Mouse (Mus musculus): ENCODE data around the gene 4933405L10Rik.

4933405L10Rik gene

GRCm38 (mm10) chr8:105700966-105701824 is 6.3 kb upstream of the 4933405L10Rik start, which contains the start of the genes Acd and Pard6a:
Gene Acd (minus strand): TSS chr8:105701102.
Gene Pard6a (plus strand): TSS chr8:105701148.
- DNase-seq, result peak; percentile 97 to 98

- no peak for DNase-seq
Observed at GRCm38 (mm10) chr8:105702001-105702401, 5.5 kb upstream of the 4933405L10Rik start.

- no peak for DNase-seq
Observed at GRCm38 (mm10) chr8:105702731-105703415, 4.6 kb upstream of the 4933405L10Rik start.

- DNase-seq, result no peak
Observed at GRCm38 (mm10) chr8:105704146-105704812, 3.2 kb upstream of the 4933405L10Rik start.

- DNase-seq, result no peak
Observed at GRCm38 (mm10) chr8:105704955-105705354, 2.5 kb upstream of the 4933405L10Rik start.

- DNase-seq, result no peak
Observed at GRCm38 (mm10) chr8:105706426-105706825, 1.0 kb upstream of the 4933405L10Rik start.

GRCm38 (mm10) chr8:105708675-105709074 is 1.2 kb downstream of the 4933405L10Rik start:
- DNase-seq, result no peak

- no peak for DNase-seq
Observed at GRCm38 (mm10) chr8:105709317-105709716, 1.9 kb downstream of the 4933405L10Rik start.

GRCm38 (mm10) chr8:105712286-105712685 is 4.8 kb downstream of the 4933405L10Rik start:
- no peak for DNase-seq

- peak; percentile 94 to 95 for DNase-seq
Observed at GRCm38 (mm10) chr8:105714139-105714538, 6.7 kb downstream of the 4933405L10Rik start.

GRCm38 (mm10) chr8:105715042-105715441 is 7.6 kb downstream of the 4933405L10Rik start:
- no peak for DNase-seq

- no peak for DNase-seq
Observed at GRCm38 (mm10) chr8:105716302-105716945, 9.0 kb downstream of the 4933405L10Rik start.

- DNase-seq, result no peak
Observed at GRCm38 (mm10) chr8:105719637-105720036, 12.2 kb downstream of the 4933405L10Rik start.

- no peak for DNase-seq
Observed at GRCm38 (mm10) chr8:105722861-105723260, 15.4 kb downstream of the 4933405L10Rik start.

GRCm38 (mm10) chr8:105725726-105726125 is 18.3 kb downstream of the 4933405L10Rik start:
- no peak for DNase-seq

GRCm38 (mm10) chr8:105727397-105728124 is 20.1 kb downstream of the 4933405L10Rik start:
- DNase-seq, result no peak

GRCm38 (mm10) chr8:105732186-105732585 is 24.7 kb downstream of the 4933405L10Rik start:
- DNase-seq, result no peak

- DNase-seq, result no peak
Observed at GRCm38 (mm10) chr8:105739216-105739615, 31.8 kb downstream of the 4933405L10Rik start.

GRCm38 (mm10) chr8:105743301-105743700 is 35.8 kb downstream of the 4933405L10Rik start:
- DNase-seq, result no peak

- no peak for DNase-seq
Observed at GRCm38 (mm10) chr8:105750606-105751005, 43.2 kb downstream of the 4933405L10Rik start.

- no peak for DNase-seq
Observed at GRCm38 (mm10) chr8:105753916-105754315, 46.5 kb downstream of the 4933405L10Rik start.

GRCm38 (mm10) chr8:105754688-105755087 is 47.2 kb downstream of the 4933405L10Rik start:
- DNase-seq, result no peak

All from B cell, adult 2 months (primary cell).